Mouse (Mus musculus): ENCODE measurements around the gene Babam2. TPM values are rescaled to one million over a fixed set of nuclear protein-coding genes. Genes with fewer than 3 reads are reported as not detected.

Babam2 gene
- polyA plus RNA-seq, 1 experiment, result 58.7 TPM

- no peak for DNase-seq (ENCODE audit: low spot score)
Measured at GRCm38 (mm10) chr5:31713841-31714264, 16.4 kb downstream of the Babam2 start.

- DNase-seq (ENCODE audit: low spot score), result no peak
Measured at GRCm38 (mm10) chr5:31715486-31716150, 18.1 kb downstream of the Babam2 start.

GRCm38 (mm10) chr5:31724519-31724918 is 27.0 kb downstream of the Babam2 start:
- DNase-seq (ENCODE audit: low spot score), result no peak

- DNase-seq (ENCODE audit: low spot score), result no peak
Measured at GRCm38 (mm10) chr5:31725885-31726284, 28.4 kb downstream of the Babam2 start.

GRCm38 (mm10) chr5:31727456-31727855 is 30.0 kb downstream of the Babam2 start:
- DNase-seq (ENCODE audit: low spot score), result no peak

- no peak for DNase-seq (ENCODE audit: low spot score)
Measured at GRCm38 (mm10) chr5:31732644-31733338, 35.3 kb downstream of the Babam2 start.

GRCm38 (mm10) chr5:31741931-31742330 is 44.4 kb downstream of the Babam2 start:
- no peak for DNase-seq (ENCODE audit: low spot score)

GRCm38 (mm10) chr5:31742521-31743031 is 45.1 kb downstream of the Babam2 start:
- no peak for DNase-seq (ENCODE audit: low spot score)

- DNase-seq (ENCODE audit: low spot score), result no peak
Measured at GRCm38 (mm10) chr5:31749401-31749800, 51.9 kb downstream of the Babam2 start.

GRCm38 (mm10) chr5:31750231-31750925 is 52.9 kb downstream of the Babam2 start:
- no peak for DNase-seq (ENCODE audit: low spot score)

- no peak for DNase-seq (ENCODE audit: low spot score)
Measured at GRCm38 (mm10) chr5:31750955-31751354, 53.5 kb downstream of the Babam2 start.

GRCm38 (mm10) chr5:31754634-31755033 is 57.1 kb downstream of the Babam2 start:
- no peak for DNase-seq (ENCODE audit: low spot score)

- no peak for DNase-seq (ENCODE audit: low spot score)
Measured at GRCm38 (mm10) chr5:31755255-31755654, 57.8 kb downstream of the Babam2 start.

- DNase-seq (ENCODE audit: low spot score), result no peak
Measured at GRCm38 (mm10) chr5:31758310-31759091, 61.0 kb downstream of the Babam2 start.

- no peak for DNase-seq (ENCODE audit: low spot score)
Measured at GRCm38 (mm10) chr5:31761836-31762235, 64.4 kb downstream of the Babam2 start.

GRCm38 (mm10) chr5:31762773-31763172 is 65.3 kb downstream of the Babam2 start:
- DNase-seq (ENCODE audit: low spot score), result no peak

- no peak for DNase-seq (ENCODE audit: low spot score)
Measured at GRCm38 (mm10) chr5:31765824-31766223, 68.3 kb downstream of the Babam2 start.

GRCm38 (mm10) chr5:31766841-31767542 is 69.5 kb downstream of the Babam2 start:
- no peak for DNase-seq (ENCODE audit: low spot score)

- no peak for DNase-seq (ENCODE audit: low spot score)
Measured at GRCm38 (mm10) chr5:31771486-31771885, 74.0 kb downstream of the Babam2 start.

GRCm38 (mm10) chr5:31771921-31772320 is 74.4 kb downstream of the Babam2 start:
- DNase-seq (ENCODE audit: low spot score), result no peak

- DNase-seq (ENCODE audit: low spot score), result no peak
Measured at GRCm38 (mm10) chr5:31774976-31775375, 77.5 kb downstream of the Babam2 start.

Data from urinary bladder, adult 2 months (tissue).